Mouse (Mus musculus): ENCODE measurements around the gene Tmem131l.

Tmem131l gene

GRCm38 (mm10) chr3:83977817-83978216 is 62.2 kb downstream of the Tmem131l start:
- no peak for DNase-seq (ENCODE audit: low spot score)

- no peak for DNase-seq (ENCODE audit: low spot score)
These were observed 63.8 kb downstream of the Tmem131l start for GRCm38 (mm10) chr3:83976161-83976560.

- DNase-seq (ENCODE audit: low spot score): no peak
These were observed 66.6 kb downstream of the Tmem131l start for GRCm38 (mm10) chr3:83973339-83973738.

- no peak for DNase-seq (ENCODE audit: low spot score)
These were observed 69.3 kb downstream of the Tmem131l start for GRCm38 (mm10) chr3:83970629-83971028.

GRCm38 (mm10) chr3:83969081-83969480 is 70.9 kb downstream of the Tmem131l start:
- no peak for DNase-seq (ENCODE audit: low spot score)

GRCm38 (mm10) chr3:83967791-83968190 is 72.2 kb downstream of the Tmem131l start:
- DNase-seq (ENCODE audit: low spot score): no peak

GRCm38 (mm10) chr3:83965333-83965732 is 74.6 kb downstream of the Tmem131l start:
- DNase-seq (ENCODE audit: low spot score): no peak

- no peak for DNase-seq (ENCODE audit: low spot score)
These were observed 76.3 kb downstream of the Tmem131l start for GRCm38 (mm10) chr3:83963705-83964104.

GRCm38 (mm10) chr3:83962571-83962970 is 77.4 kb downstream of the Tmem131l start:
- no peak for DNase-seq (ENCODE audit: low spot score)

GRCm38 (mm10) chr3:83962076-83962475 is 77.9 kb downstream of the Tmem131l start:
- DNase-seq (ENCODE audit: low spot score): no peak

- DNase-seq (ENCODE audit: low spot score): no peak
These were observed 80.9 kb downstream of the Tmem131l start for GRCm38 (mm10) chr3:83958951-83959681.

GRCm38 (mm10) chr3:83953879-83954278 is 86.1 kb downstream of the Tmem131l start:
- DNase-seq (ENCODE audit: low spot score): no peak

- DNase-seq (ENCODE audit: low spot score): no peak
These were observed 91.2 kb downstream of the Tmem131l start for GRCm38 (mm10) chr3:83948801-83949200.

GRCm38 (mm10) chr3:83947476-83948245 is 92.3 kb downstream of the Tmem131l start:
- DNase-seq (ENCODE audit: low spot score): no peak

GRCm38 (mm10) chr3:83946848-83947247 is 93.1 kb downstream of the Tmem131l start:
- DNase-seq (ENCODE audit: low spot score): no peak

GRCm38 (mm10) chr3:83943691-83944090 is 96.3 kb downstream of the Tmem131l start:
- no peak for DNase-seq (ENCODE audit: low spot score)

GRCm38 (mm10) chr3:83943212-83943611 is 96.8 kb downstream of the Tmem131l start:
- DNase-seq (ENCODE audit: low spot score): no peak

GRCm38 (mm10) chr3:83941921-83942320 is 98.1 kb downstream of the Tmem131l start:
- no peak for DNase-seq (ENCODE audit: low spot score)

GRCm38 (mm10) chr3:83938871-83939270 is 101.1 kb downstream of the Tmem131l start:
- DNase-seq (ENCODE audit: low spot score): no peak

- no peak for DNase-seq (ENCODE audit: low spot score)
These were observed 105.5 kb downstream of the Tmem131l start for GRCm38 (mm10) chr3:83934514-83934913.

- peak; percentile 36 for DNase-seq (ENCODE audit: low spot score)
These were observed 124.0 kb downstream of the Tmem131l start for GRCm38 (mm10) chr3:83915768-83916496.

- no peak for DNase-seq (ENCODE audit: low spot score)
These were observed 124.9 kb downstream of the Tmem131l start for GRCm38 (mm10) chr3:83915102-83915501.

- no peak for DNase-seq (ENCODE audit: low spot score)
These were observed 129.3 kb downstream of the Tmem131l start for GRCm38 (mm10) chr3:83910707-83911106.

Measured in layer of hippocampus, adult 11-12 months (tissue).